26 mouse cellular contexts compared by ENCODE assay signal in genomic region chr13:18989185-18989714, GRCm38 (mm10). TPM values are rescaled to one million over a fixed set of nuclear protein-coding genes. Genes with fewer than 3 reads are reported as not detected.
DNase-seq lines count a peak whose midpoint lies in the region; ATAC-seq lines count a peak whose summit lies in the region.
"Had no signal": no experiment of that assay in that cellular context is flagged by ENCODE, and none has a peak within 500 bp of the region (broad histone marks: within the 10 kb centered on the region; RNA-seq: fewer than 3 reads in every experiment).

No protein-coding gene starts in this region.

- H3K4me1 ChIP-seq in hindbrain, embryonic 10.5 days (replicated peaks): peaks cover 10% of the 10 kb centered on the region
- H3K4me1 ChIP-seq in hindbrain, embryonic 16.5 days (ENCODE audit: control insufficient read depth, insufficient read depth, low read depth, low read length): no peaks in the 10 kb centered on the region
- no peaks in the 10 kb centered on the region for H3K4me1 ChIP-seq in neural tube, embryonic 12.5 days
- H3K4me1 ChIP-seq in neural tube, embryonic 15.5 days: no peaks in the 10 kb centered on the region
- H3K4me1 ChIP-seq in forebrain, embryonic 14.5 days (ENCODE audit: control insufficient read depth, insufficient read depth, low read length): no peaks in the 10 kb centered on the region
- H3K4me1 ChIP-seq: heart, embryonic 15.5 days; intestine, embryonic 15.5 days; liver, embryonic 13.5 days; midbrain, embryonic 12.5 days had no signal

- H3K4me3 ChIP-seq in hindbrain, embryonic 10.5 days: no peak overlapping the region
- no peak overlapping the region for H3K4me3 ChIP-seq in hindbrain, embryonic 16.5 days (ENCODE audit: low read length)
- no peak overlapping the region for H3K4me3 ChIP-seq in neural tube, embryonic 12.5 days
- no peak overlapping the region for H3K4me3 ChIP-seq in neural tube, embryonic 15.5 days (replicated peaks)
- H3K4me3 ChIP-seq in forebrain, embryonic 14.5 days (ENCODE audit: low read depth, low read length): no peak overlapping the region
- H3K4me3 ChIP-seq: heart, embryonic 15.5 days; intestine, embryonic 15.5 days; liver, embryonic 13.5 days; midbrain, embryonic 12.5 days had no signal

- H3K9ac ChIP-seq in hindbrain, embryonic 16.5 days (ENCODE audit: low read depth, low read length): no peak overlapping the region
- H3K9ac ChIP-seq in neural tube, embryonic 12.5 days: no peak overlapping the region
- no peak overlapping the region for H3K9ac ChIP-seq in neural tube, embryonic 15.5 days (replicated peaks)
- no peak overlapping the region for H3K9ac ChIP-seq in forebrain, embryonic 14.5 days (ENCODE audit: low read length)
- H3K9ac ChIP-seq: heart, embryonic 15.5 days; intestine, embryonic 15.5 days; liver, embryonic 13.5 days; lung, embryonic 14.5 days; midbrain, embryonic 12.5 days had no signal

- no peak overlapping the region for H3K27ac ChIP-seq in hindbrain, embryonic 10.5 days
- no peak overlapping the region for H3K27ac ChIP-seq in hindbrain, embryonic 16.5 days (ENCODE audit: low read depth, low read length)
- no peak overlapping the region for H3K27ac ChIP-seq in neural tube, embryonic 12.5 days
- H3K27ac ChIP-seq in neural tube, embryonic 15.5 days (replicated peaks): no peak overlapping the region
- H3K27ac ChIP-seq in forebrain, embryonic 14.5 days (ENCODE audit: low read depth, low read length): no peak overlapping the region
- H3K27ac ChIP-seq: heart, embryonic 15.5 days; intestine, embryonic 15.5 days; liver, embryonic 13.5 days; midbrain, embryonic 12.5 days; stomach, postnatal 0 days had no signal

- 33% methylated on average over 8 of the region's 8 CpGs for WGBS in hindbrain, embryonic 10.5 days
- 30% methylated on average over 8 of the region's 8 CpGs for WGBS in hindbrain, embryonic 16.5 days
- 28% methylated on average over 8 of the region's 8 CpGs for WGBS in neural tube, embryonic 12.5 days
- WGBS in neural tube, embryonic 15.5 days: 32% methylated on average over 8 of the region's 8 CpGs
- 41% methylated on average over 8 of the region's 8 CpGs for WGBS in forebrain, embryonic 14.5 days

- peaks cover 16% of the 10 kb centered on the region for H3K27me3 ChIP-seq in hindbrain, embryonic 10.5 days (ENCODE audit: insufficient read depth, poor library complexity, severe bottlenecking)
- no peaks in the 10 kb centered on the region for H3K27me3 ChIP-seq in hindbrain, embryonic 16.5 days (replicated peaks; ENCODE audit: control insufficient read depth, insufficient read depth, low read length)
- H3K27me3 ChIP-seq in neural tube, embryonic 12.5 days (replicated peaks): no peaks in the 10 kb centered on the region
- no peaks in the 10 kb centered on the region for H3K27me3 ChIP-seq in neural tube, embryonic 15.5 days (replicated peaks)
- H3K27me3 ChIP-seq in forebrain, embryonic 14.5 days (replicated peaks; ENCODE audit: control insufficient read depth, insufficient read depth, low read length): no peaks in the 10 kb centered on the region
- H3K27me3 ChIP-seq: CH12.LX; heart, embryonic 15.5 days; intestine, embryonic 15.5 days; liver, embryonic 13.5 days; midbrain, embryonic 12.5 days had no signal

- H3K9me3 ChIP-seq in hindbrain, embryonic 10.5 days: no peaks in the 10 kb centered on the region
- H3K9me3 ChIP-seq in hindbrain, embryonic 16.5 days (ENCODE audit: control insufficient read depth, low read length): no peaks in the 10 kb centered on the region; the same call in 1 of the 2 replicates
- no peaks in the 10 kb centered on the region for H3K9me3 ChIP-seq in neural tube, embryonic 12.5 days
- no peaks in the 10 kb centered on the region for H3K9me3 ChIP-seq in neural tube, embryonic 15.5 days (replicated peaks)
- H3K9me3 ChIP-seq in forebrain, embryonic 14.5 days (replicated peaks; ENCODE audit: control insufficient read depth, low read length): no peaks in the 10 kb centered on the region
- H3K9me3 ChIP-seq: heart, embryonic 15.5 days; intestine, embryonic 15.5 days; liver, embryonic 13.5 days; midbrain, embryonic 12.5 days had no signal

- intact Hi-C loops in gastrocnemius, postnatal 36 days (cut with DNase I): no loop called here

- peak; percentile 12 for DNase-seq in hindbrain, embryonic 10.5 days (ENCODE audit: low spot score)
- DNase-seq in forebrain, embryonic 14.5 days (ENCODE audit: low spot score): peak; percentile 2
- no peak for DNase-seq in liver
- DNase-seq in left cerebral cortex, adult 9 months (ENCODE audit: low spot score in 2 of 2): no peak
- DNase-seq in gastrocnemius, postnatal 36 days: no peak
- DNase-seq: adrenal gland, postnatal 10 days; cerebellum, adult 18-20 months; cerebellum, postnatal 25 days; gastrocnemius, postnatal 14 days; heart, postnatal 4 days; kidney, adult 9 months; kidney, postnatal 4 days; layer of hippocampus, adult 9-11 months; liver, embryonic 13.5 days; lung, embryonic 14.5 days; lung, postnatal 4 days; right cerebral cortex, adult 18-20 months had no signal

- no peaks in the 10 kb centered on the region for H3K36me3 ChIP-seq in hindbrain, embryonic 10.5 days
- H3K36me3 ChIP-seq in hindbrain, embryonic 16.5 days (ENCODE audit: control insufficient read depth, insufficient read depth, low read length): no peaks in the 10 kb centered on the region
- H3K36me3 ChIP-seq in neural tube, embryonic 12.5 days: no peaks in the 10 kb centered on the region
- no peaks in the 10 kb centered on the region for H3K36me3 ChIP-seq in neural tube, embryonic 15.5 days
- no peaks in the 10 kb centered on the region for H3K36me3 ChIP-seq in forebrain, embryonic 14.5 days (ENCODE audit: control insufficient read depth, insufficient read depth, low read length)
- H3K36me3 ChIP-seq: heart, embryonic 15.5 days; intestine, embryonic 15.5 days; liver, embryonic 13.5 days; midbrain, embryonic 12.5 days had no signal

- no peak for ATAC-seq in hindbrain, embryonic 16.5 days
- ATAC-seq in neural tube, embryonic 12.5 days (ENCODE audit: low FRiP score, low read depth): peak; percentile 33; the same call in 1 of the 2 replicates
- no peak for ATAC-seq in neural tube, embryonic 15.5 days (ENCODE audit: low FRiP score)
- ATAC-seq in forebrain, embryonic 14.5 days: no peak
- ATAC-seq: activated CD4-positive, CD25-positive, alpha-beta regulatory T cell, adult 4 months; intestine, embryonic 15.5 days had no signal

- H3K4me2 ChIP-seq in hindbrain, embryonic 16.5 days (ENCODE audit: low read length): no peak overlapping the region
- H3K4me2 ChIP-seq in neural tube, embryonic 12.5 days (replicated peaks): no peak overlapping the region
- H3K4me2 ChIP-seq in neural tube, embryonic 15.5 days: no peak overlapping the region
- H3K4me2 ChIP-seq in forebrain, embryonic 14.5 days (ENCODE audit: low read length): no peak overlapping the region
- H3K4me2 ChIP-seq: heart, embryonic 15.5 days; intestine, embryonic 15.5 days; liver, embryonic 13.5 days; lung, embryonic 14.5 days; midbrain, embryonic 12.5 days had no signal

RNA-seq across cellular contexts. Expression of gene Amph, which starts 41.2 kb away (rescaled TPM):
- polyA plus RNA-seq in hindbrain, embryonic 10.5 days (2016; fragmentation: Nextera tagmentation; extraction: Ambion mirVana): 5.2 and 8.9 TPM in 2 replicates
- polyA plus RNA-seq in hindbrain, embryonic 16.5 days (2015; fragmentation: Nextera tagmentation; extraction: Ambion mirVana): 79.9 and 82.8 TPM in 2 replicates
- 20.5 and 21.1 TPM in 2 replicates for polyA plus RNA-seq in neural tube, embryonic 12.5 days (2016; fragmentation: Nextera tagmentation; extraction: Ambion mirVana)
- polyA plus RNA-seq in neural tube, embryonic 15.5 days (2015; fragmentation: Nextera tagmentation; extraction: Ambion mirVana): 77.2 and 83.8 TPM in 2 replicates
- polyA plus RNA-seq in forebrain, embryonic 14.5 days (2014; fragmentation: Nextera tagmentation; extraction: Ambion mirVana): 35.1 and 39.9 TPM in 2 replicates
- total RNA-seq in gastrocnemius, postnatal 36 days (2021): under 1 TPM; 0.51 to 0.69 TPM
- total RNA-seq: CH12.LX had no signal

Comparison
In these comparisons a context has a peak if more than half of its experiments do, and no peak if none do; other contexts are left out.
1. DNase-seq: peak in hindbrain, embryonic 10.5 days (single experiment) and forebrain, embryonic 14.5 days (single experiment); none in liver (single experiment), left cerebral cortex, adult 9 months (0 of 2) and gastrocnemius, postnatal 36 days (0 of 2).